Mouse (Mus musculus): ENCODE data around the gene Adamtsl1. TPM values are rescaled to one million over a fixed set of nuclear protein-coding genes. Genes with fewer than 3 reads are reported as not detected.

Gene Adamtsl1
- polyA plus RNA-seq, 1 experiment, result 5.2 TPM

DNA sequence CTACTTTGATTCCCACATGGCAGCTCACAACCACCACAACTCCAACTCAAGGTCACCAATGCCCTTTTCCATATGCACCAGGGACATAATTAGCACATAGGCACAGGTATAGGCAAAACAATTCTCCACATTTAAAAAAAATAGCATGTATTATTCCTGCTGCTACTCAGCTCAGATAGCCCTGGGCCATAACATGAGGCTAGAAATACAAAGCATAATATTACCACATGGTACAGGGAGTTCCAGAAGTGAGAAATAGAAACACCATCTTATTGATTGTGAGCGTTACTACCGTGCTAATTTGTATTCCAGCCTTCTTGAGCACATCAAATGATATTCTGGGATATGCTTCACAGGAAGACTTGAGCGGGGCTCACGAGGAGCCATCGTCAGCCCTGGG is 155.3 kb downstream of the Adamtsl1 start:
- H3K27me3 ChIP-seq (replicated peaks; ENCODE audit: control insufficient read depth, insufficient read depth, low read length), result no peaks in the 10 kb centered on the region
- H3K27ac ChIP-seq (ENCODE audit: insufficient read depth, low read depth, low read length), result no peak overlapping the region
- no peak overlapping the region for H3K4me3 ChIP-seq (ENCODE audit: insufficient read depth, low read depth, low read length)
- no peaks in the 10 kb centered on the region for H3K4me1 ChIP-seq (ENCODE audit: control insufficient read depth, insufficient read depth, low read length)
- TF ChIP-seq POLR2A (IDR thresholded peaks at IDR 0.05; ENCODE audit: low read depth, low read length), result no peak
- TF ChIP-seq CTCF (conservative IDR thresholded peaks at IDR 0.05; ENCODE audit: insufficient read depth, insufficient read length, low read depth, low read length), result no peak
- H3K36me3 ChIP-seq (ENCODE audit: control insufficient read depth, insufficient read depth, low read length), result no peaks in the 10 kb centered on the region
- DNase-seq, result no peak
- 85% methylated on average over 5 of the region's 5 CpGs for WGBS

DNA sequence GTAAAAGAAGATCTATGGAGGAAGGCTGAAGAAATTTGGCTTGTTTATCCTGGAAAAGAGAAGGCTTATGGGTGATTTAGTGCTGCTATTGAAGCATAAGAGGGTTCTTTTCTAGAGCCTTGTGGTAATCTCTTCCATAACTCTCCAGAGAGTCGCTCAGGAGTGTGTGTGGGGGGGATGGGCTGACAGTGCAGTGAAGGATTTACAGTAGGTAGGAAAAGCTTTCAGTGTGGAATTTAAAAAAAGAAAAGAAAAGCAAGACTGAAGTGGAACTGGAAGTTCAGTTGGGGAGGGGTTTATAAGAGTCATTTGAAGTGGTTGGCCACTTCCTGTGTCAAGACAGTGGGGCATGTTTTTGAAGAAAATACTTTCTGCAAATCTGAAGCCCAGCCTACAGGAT is 155.8 kb downstream of the Adamtsl1 start:
- WGBS, result 30% methylated on average over 1 of the region's 1 CpGs
- no peak for DNase-seq

DNA sequence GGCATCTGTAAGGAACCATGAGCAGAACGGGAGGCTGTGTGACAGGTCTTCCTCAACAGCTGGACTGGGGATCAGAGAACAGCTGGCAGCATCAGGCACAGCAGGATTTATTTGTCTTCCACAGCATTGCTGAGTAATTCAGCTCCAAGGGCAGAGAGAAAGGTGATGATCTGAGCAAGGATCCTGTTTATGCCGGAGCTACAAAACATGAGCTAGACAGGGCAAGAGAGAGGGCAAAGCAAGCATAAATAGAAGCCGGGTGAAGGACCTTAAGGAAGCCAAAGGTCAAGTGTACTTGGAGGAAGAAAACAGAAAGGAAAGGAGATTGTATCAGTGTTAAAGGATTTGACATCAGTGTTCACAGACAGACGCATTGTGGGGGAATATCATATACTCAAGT is 158.3 kb downstream of the Adamtsl1 start:
- DNase-seq, result peak; percentile 43
- H3K27me3 ChIP-seq (replicated peaks; ENCODE audit: control insufficient read depth, insufficient read depth, low read length), result no peaks in the 10 kb centered on the region; the same call in 1 of the 2 replicates
- no peak overlapping the region for H3K4me3 ChIP-seq (ENCODE audit: insufficient read depth, low read depth, low read length)
- no peaks in the 10 kb centered on the region for H3K4me1 ChIP-seq (ENCODE audit: control insufficient read depth, insufficient read depth, low read length)
- H3K36me3 ChIP-seq (ENCODE audit: control insufficient read depth, insufficient read depth, low read length), result no peaks in the 10 kb centered on the region
- TF ChIP-seq POLR2A (IDR thresholded peaks at IDR 0.05; ENCODE audit: low read depth, low read length) (no peak), CTCF (conservative IDR thresholded peaks at IDR 0.05; ENCODE audit: insufficient read depth, insufficient read length, low read depth, low read length) (no peak)
- H3K27ac ChIP-seq (ENCODE audit: insufficient read depth, low read depth, low read length), result no peak overlapping the region
- 15% methylated on average over 4 of the region's 4 CpGs for WGBS

More for the DNA sequence above, 155.8 kb downstream of the Adamtsl1 start:
- TF ChIP-seq CTCF (conservative IDR thresholded peaks at IDR 0.05; ENCODE audit: insufficient read depth, insufficient read length, low read depth, low read length), result no peak
- no peak for TF ChIP-seq POLR2A (IDR thresholded peaks at IDR 0.05; ENCODE audit: low read depth, low read length)
- Histone ChIP-seq H3K27ac (ENCODE audit: insufficient read depth, low read depth, low read length) (no peak overlapping the region), H3K27me3 (replicated peaks; ENCODE audit: control insufficient read depth, insufficient read depth, low read length) (no peaks in the 10 kb centered on the region), H3K4me3 (ENCODE audit: insufficient read depth, low read depth, low read length) (no peak overlapping the region), H3K4me1 (ENCODE audit: control insufficient read depth, insufficient read depth, low read length) (no peaks in the 10 kb centered on the region), H3K36me3 (ENCODE audit: control insufficient read depth, insufficient read depth, low read length) (no peaks in the 10 kb centered on the region)

GRCm38 (mm10) chr4:85677621-85678020 is 163.6 kb downstream of the Adamtsl1 start:
- 49% methylated on average over 1 of the region's 1 CpGs for WGBS
- no peaks in the 10 kb centered on the region for H3K36me3 ChIP-seq (ENCODE audit: control insufficient read depth, insufficient read depth, low read length)
- H3K27me3 ChIP-seq (replicated peaks; ENCODE audit: control insufficient read depth, insufficient read depth, low read length), result no peaks in the 10 kb centered on the region; the same call in 1 of the 2 replicates
- no peak overlapping the region for H3K27ac ChIP-seq (ENCODE audit: insufficient read depth, low read depth, low read length)
- no peak for TF ChIP-seq POLR2A (IDR thresholded peaks at IDR 0.05; ENCODE audit: low read depth, low read length)
- no peak for TF ChIP-seq CTCF (conservative IDR thresholded peaks at IDR 0.05; ENCODE audit: insufficient read depth, insufficient read length, low read depth, low read length)
- no peak for DNase-seq
- H3K4me3 ChIP-seq (ENCODE audit: insufficient read depth, low read depth, low read length), result no peak overlapping the region
- H3K4me1 ChIP-seq (ENCODE audit: control insufficient read depth, insufficient read depth, low read length), result no peaks in the 10 kb centered on the region

DNA sequence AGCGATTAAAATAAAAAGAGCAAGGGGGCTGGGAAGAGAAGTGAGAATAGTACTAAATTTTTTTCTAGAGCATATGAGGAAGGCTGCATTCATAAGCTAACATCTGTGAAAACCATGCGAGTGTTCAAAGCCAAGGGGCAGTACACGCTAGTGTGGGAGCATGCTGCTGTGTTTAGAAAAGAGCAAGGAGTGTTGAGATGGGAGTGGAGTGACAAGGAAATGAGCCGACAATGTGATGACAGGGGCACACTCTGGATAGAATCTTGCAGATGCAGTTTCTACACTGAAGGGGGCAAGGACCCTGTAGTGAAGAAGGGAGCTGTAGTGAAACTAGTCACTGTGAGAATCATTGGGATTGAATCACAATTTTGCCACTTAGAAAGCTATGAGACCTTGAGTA is 172.2 kb downstream of the Adamtsl1 start:
- WGBS, result 83% methylated on average over 4 of the region's 4 CpGs
- no peaks in the 10 kb centered on the region for H3K36me3 ChIP-seq (ENCODE audit: control insufficient read depth, insufficient read depth, low read length)
- no peaks in the 10 kb centered on the region for H3K27me3 ChIP-seq (replicated peaks; ENCODE audit: control insufficient read depth, insufficient read depth, low read length)
- DNase-seq, result no peak
- TF ChIP-seq CTCF (conservative IDR thresholded peaks at IDR 0.05; ENCODE audit: insufficient read depth, insufficient read length, low read depth, low read length), result no peak
- TF ChIP-seq POLR2A (IDR thresholded peaks at IDR 0.05; ENCODE audit: low read depth, low read length), result no peak
- H3K27ac ChIP-seq (ENCODE audit: insufficient read depth, low read depth, low read length), result no peak overlapping the region
- no peak overlapping the region for H3K4me3 ChIP-seq (ENCODE audit: insufficient read depth, low read depth, low read length)
- H3K4me1 ChIP-seq (ENCODE audit: control insufficient read depth, insufficient read depth, low read length), result no peaks in the 10 kb centered on the region

DNA sequence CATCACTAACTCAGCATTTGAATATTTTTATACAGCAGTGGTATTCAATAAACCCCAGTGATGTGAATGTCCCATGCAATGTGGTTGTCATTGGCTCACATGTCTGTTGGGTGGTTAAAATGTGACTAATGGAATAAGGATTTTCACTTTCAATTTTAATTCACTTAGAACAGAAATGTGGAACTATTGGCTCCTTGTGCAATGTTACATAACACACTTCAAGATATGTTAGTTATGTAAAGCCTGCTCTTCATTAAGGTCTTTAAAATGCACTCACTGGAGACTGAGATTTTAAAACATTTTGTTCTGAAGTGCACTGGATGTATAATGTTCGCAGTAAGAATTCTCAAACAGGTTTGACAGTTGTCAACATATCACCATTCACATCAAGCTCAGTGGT is 181.3 kb downstream of the Adamtsl1 start:
- H3K36me3 ChIP-seq (ENCODE audit: control insufficient read depth, insufficient read depth, low read length), result no peaks in the 10 kb centered on the region
- H3K4me1 ChIP-seq (ENCODE audit: control insufficient read depth, insufficient read depth, low read length), result no peaks in the 10 kb centered on the region
- H3K4me3 ChIP-seq (ENCODE audit: insufficient read depth, low read depth, low read length), result no peak overlapping the region
- WGBS, result 90% methylated on average over 1 of the region's 1 CpGs
- H3K27me3 ChIP-seq (replicated peaks; ENCODE audit: control insufficient read depth, insufficient read depth, low read length), result no peaks in the 10 kb centered on the region
- no peak for TF ChIP-seq POLR2A (IDR thresholded peaks at IDR 0.05; ENCODE audit: low read depth, low read length)
- no peak for TF ChIP-seq CTCF (conservative IDR thresholded peaks at IDR 0.05; ENCODE audit: insufficient read depth, insufficient read length, low read depth, low read length)
- H3K27ac ChIP-seq (ENCODE audit: insufficient read depth, low read depth, low read length), result no peak overlapping the region
- DNase-seq, result no peak

DNA sequence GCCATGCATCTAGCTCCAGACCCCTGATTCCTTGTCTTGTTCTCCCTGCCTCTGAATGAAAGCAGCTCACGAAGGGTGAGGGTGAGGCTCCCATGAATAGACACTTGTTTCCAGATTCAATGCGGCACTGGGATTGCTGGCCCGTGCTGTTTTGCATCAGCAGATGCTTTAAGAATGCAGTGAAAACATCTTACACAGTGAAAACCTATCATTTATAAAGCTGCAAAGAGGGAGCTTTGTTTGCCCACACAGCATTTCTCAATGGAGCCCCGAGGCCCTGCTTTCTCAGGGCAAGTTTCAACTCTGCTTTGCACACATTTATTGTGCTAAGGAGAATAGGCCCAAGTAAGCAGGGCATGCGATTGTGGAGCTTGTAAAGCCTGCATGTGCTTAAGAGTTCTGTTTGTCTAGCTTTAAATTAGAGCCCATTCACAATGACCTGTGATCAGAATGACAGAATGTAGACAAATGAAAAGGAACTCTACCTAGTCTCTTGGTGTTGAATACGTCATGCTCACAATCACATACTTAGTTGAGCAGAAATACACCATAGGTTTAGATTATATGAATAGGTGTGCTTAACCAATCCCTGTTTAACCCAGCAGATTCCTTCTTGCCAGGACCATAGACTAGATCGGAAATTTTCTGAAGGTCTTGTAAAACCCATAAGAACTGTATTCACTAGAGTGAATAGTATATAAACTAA is 193.5 kb downstream of the Adamtsl1 start:
- H3K36me3 ChIP-seq (ENCODE audit: control insufficient read depth, insufficient read depth, low read length), result no peaks in the 10 kb centered on the region
- no peaks in the 10 kb centered on the region for H3K4me1 ChIP-seq (ENCODE audit: control insufficient read depth, insufficient read depth, low read length)
- DNase-seq, result no peak
- no peak overlapping the region for H3K4me3 ChIP-seq (ENCODE audit: insufficient read depth, low read depth, low read length)
- TF ChIP-seq CTCF (conservative IDR thresholded peaks at IDR 0.05; ENCODE audit: insufficient read depth, insufficient read length, low read depth, low read length), result no peak
- no peak for TF ChIP-seq POLR2A (IDR thresholded peaks at IDR 0.05; ENCODE audit: low read depth, low read length)
- 84% methylated on average over 7 of the region's 7 CpGs for WGBS
- H3K27ac ChIP-seq (ENCODE audit: insufficient read depth, low read depth, low read length), result no peak overlapping the region
- no peaks in the 10 kb centered on the region for H3K27me3 ChIP-seq (replicated peaks; ENCODE audit: control insufficient read depth, insufficient read depth, low read length)

Data from kidney, adult 2 months (tissue).